Mouse (Mus musculus) limb, embryonic 13.5 days (tissue): ENCODE data around the gene Anapc15-ps. TPM values are rescaled to one million over a fixed set of nuclear protein-coding genes. Genes with fewer than 3 reads are reported as not detected.
A peak's percentile ranks its signal among the peaks of the same experiment; 100 is the strongest.
"Not testable (repeated sequence)": the region's sequence is repeated elsewhere in the genome, so short reads cannot be mapped to it uniquely, and the experiment has no call there.

Experiments
- ATAC-seq: fragments of 200-750 bp; cut with Nextera tagmentation; 2 replicates; pipeline ENCODE4 v1.8.0; 2017; ENCODE audit warnings: low read depth, moderate number of reproducible peaks, moderate TSS enrichment; ENCODE audit not compliant: low FRiP score
- H3K27ac ChIP-seq: fragments of 300-500 bp; sonication (generic); 2 replicates; pipeline ENCODE4 v1.5.1; 2015; ENCODE audit warnings: inconsistent platforms, mild to moderate bottlenecking, moderate library complexity
- H3K27me3 ChIP-seq: fragments of 300-500 bp; sonication (generic); 2 replicates; pipeline ENCODE4 v1.6.1; 2015; ENCODE audit warnings: mild to moderate bottlenecking, inconsistent platforms
- H3K36me3 ChIP-seq: fragments of 300-500 bp; sonication (generic); 2 replicates; pipeline ENCODE4 v1.6.1; 2015; ENCODE audit warnings: inconsistent platforms, mild to moderate bottlenecking, moderate library complexity
- H3K4me1 ChIP-seq: fragments of 300-500 bp; sonication (generic); 2 replicates; pipeline ENCODE4 v1.6.1; 2015; ENCODE audit warnings: inconsistent platforms
- H3K4me2 ChIP-seq: fragments of 300-500 bp; sonication (generic); replicated peaks from 2 replicates; pipeline ENCODE4 v1.6.1; 2015; ENCODE audit warnings: inconsistent platforms, mild to moderate bottlenecking, moderate library complexity
- H3K4me3 ChIP-seq: fragments of 300-500 bp; sonication (generic); 2 replicates; pipeline ENCODE4 v1.5.1; 2015; ENCODE audit warnings: moderate library complexity, mild to moderate bottlenecking, inconsistent platforms
- H3K9ac ChIP-seq: fragments of 300-500 bp; sonication (generic); 2 replicates; pipeline ENCODE4 v1.6.1; 2015; ENCODE audit warnings: mild to moderate bottlenecking, inconsistent platforms
- H3K9me3 ChIP-seq: fragments of 300-500 bp; sonication (generic); 2 replicates; pipeline ENCODE4 v1.6.1; 2016; ENCODE audit warnings: inconsistent platforms
- WGBS: fragments of 180-500 bp; shearing (Covaris S2); methylation state at CpG from one replicate; pipeline ENCODE4 v1.1.7; 2015; 5-methylcytosine and 5-hydroxymethylcytosine counted together
- polyA plus RNA-seq: library from polyadenylated mRNA; unstranded; fragments of >200 nt; fragmentation: Nextera tagmentation; extraction: Ambion mirVana; gene quantifications from 2 replicates; pipeline ENCODE4 v1.2.1, GENCODE M21; 2015

Anapc15-ps gene
- polyA plus RNA-seq, 1 experiment from 2014 or later: 0.43 TPM

GRCm38 (mm10) chr10:95639429-95639828 lies 33.8 kb downstream of the Anapc15-ps start:
- H3K9me3 ChIP-seq: no peaks in the 10 kb centered on the region
- no peak for ATAC-seq
- no peak overlapping the region for H3K4me2 ChIP-seq
- H3K27me3 ChIP-seq: no peaks in the 10 kb centered on the region
- no peak overlapping the region for H3K27ac ChIP-seq
- WGBS: 57% methylated on average over 5 of the region's 5 CpGs
- H3K4me3 ChIP-seq: no peak overlapping the region
- no peaks in the 10 kb centered on the region for H3K4me1 ChIP-seq
- no peaks in the 10 kb centered on the region for H3K36me3 ChIP-seq
- no peak overlapping the region for H3K9ac ChIP-seq

- H3K9ac ChIP-seq: no peak overlapping the region
- H3K27me3 ChIP-seq: no peaks in the 10 kb centered on the region
- H3K4me3 ChIP-seq: no peak overlapping the region
- H3K4me1 ChIP-seq: no peaks in the 10 kb centered on the region
- no peak overlapping the region for H3K4me2 ChIP-seq
- ATAC-seq: peak; percentile 36; the same call in 1 of the 2 replicates
- no peaks in the 10 kb centered on the region for H3K9me3 ChIP-seq
- WGBS: 88% methylated on average over 15 of the region's 15 CpGs
- H3K36me3 ChIP-seq: no peaks in the 10 kb centered on the region
- H3K27ac ChIP-seq: no peak overlapping the region
Measured at GRCm38 (mm10) chr10:95634751-95635150, 38.5 kb downstream of the Anapc15-ps start.

GRCm38 (mm10) chr10:95634261-95634660 lies 39.0 kb downstream of the Anapc15-ps start:
- 87% methylated on average over 9 of the region's 9 CpGs for WGBS
- H3K9me3 ChIP-seq: no peaks in the 10 kb centered on the region
- no peaks in the 10 kb centered on the region for H3K27me3 ChIP-seq
- no peak overlapping the region for H3K9ac ChIP-seq
- no peaks in the 10 kb centered on the region for H3K36me3 ChIP-seq
- ATAC-seq: no peak
- H3K4me2 ChIP-seq: no peak overlapping the region
- no peaks in the 10 kb centered on the region for H3K4me1 ChIP-seq
- H3K27ac ChIP-seq: no peak overlapping the region
- no peak overlapping the region for H3K4me3 ChIP-seq

GRCm38 (mm10) chr10:95631568-95631967 lies 41.7 kb downstream of the Anapc15-ps start:
- no peak for ATAC-seq
- Histone ChIP-seq H3K27me3 (no peaks in the 10 kb centered on the region), H3K4me2 (no peak overlapping the region), H3K4me1 (no peaks in the 10 kb centered on the region), H3K27ac (no peak overlapping the region), H3K4me3 (no peak overlapping the region), H3K36me3 (no peaks in the 10 kb centered on the region), H3K9me3 (no peaks in the 10 kb centered on the region), H3K9ac (no peak overlapping the region)
- 74% methylated on average over 2 of the region's 2 CpGs for WGBS

GRCm38 (mm10) chr10:95630726-95631345 lies 42.4 kb downstream of the Anapc15-ps start:
- Histone ChIP-seq H3K4me3 (no peak overlapping the region), H3K36me3 (no peaks in the 10 kb centered on the region), H3K27ac (no peak overlapping the region), H3K9ac (no peak overlapping the region), H3K9me3 (no peaks in the 10 kb centered on the region), H3K27me3 (no peaks in the 10 kb centered on the region), H3K4me1 (no peaks in the 10 kb centered on the region), H3K4me2 (no peak overlapping the region)
- WGBS: 85% methylated on average over 10 of the region's 10 CpGs
- ATAC-seq: no peak

- ATAC-seq, H3K4me2 ChIP-seq: not testable (repeated sequence)
Measured at GRCm38 (mm10) chr10:95630166-95630565, 43.1 kb downstream of the Anapc15-ps start.

GRCm38 (mm10) chr10:95628338-95628737 lies 44.9 kb downstream of the Anapc15-ps start:
- no peak for ATAC-seq
- no peaks in the 10 kb centered on the region for H3K36me3 ChIP-seq
- H3K9ac ChIP-seq: no peak overlapping the region
- no peak overlapping the region for H3K4me2 ChIP-seq
- no peak overlapping the region for H3K4me3 ChIP-seq
- WGBS: 28% methylated on average over 2 of the region's 2 CpGs
- no peaks in the 10 kb centered on the region for H3K27me3 ChIP-seq
- H3K9me3 ChIP-seq: no peaks in the 10 kb centered on the region
- H3K4me1 ChIP-seq: peaks cover 1% of the 10 kb centered on the region; the same call in 1 of the 2 replicates
- H3K27ac ChIP-seq: no peak overlapping the region

More at GRCm38 (mm10) chr10:95630166-95630565, 43.1 kb downstream of the Anapc15-ps start:
- H3K9ac ChIP-seq, H3K4me1 ChIP-seq, H3K4me3 ChIP-seq, H3K36me3 ChIP-seq, H3K9me3 ChIP-seq, H3K27me3 ChIP-seq, H3K27ac ChIP-seq: not testable (repeated sequence)
- WGBS: 76% methylated on average over 4 of the region's 4 CpGs

GRCm38 (mm10) chr10:95627381-95627780 lies 45.9 kb downstream of the Anapc15-ps start:
- Histone ChIP-seq H3K4me2 (no peak overlapping the region), H3K9ac (no peak overlapping the region), H3K9me3 (no peaks in the 10 kb centered on the region), H3K4me3 (no peak overlapping the region), H3K27me3 (no peaks in the 10 kb centered on the region), H3K27ac (no peak overlapping the region), H3K4me1 (peaks cover 5% of the 10 kb centered on the region; the same call in 1 of the 2 replicates), H3K36me3 (no peaks in the 10 kb centered on the region)
- ATAC-seq: no peak
- 88% methylated on average over 6 of the region's 6 CpGs for WGBS

- H3K27ac ChIP-seq: no peak overlapping the region
- H3K27me3 ChIP-seq: no peaks in the 10 kb centered on the region
- H3K9me3 ChIP-seq: no peaks in the 10 kb centered on the region
- peaks cover 5% of the 10 kb centered on the region; the same call in 1 of the 2 replicates for H3K4me1 ChIP-seq
- 83% methylated on average over 6 of the region's 6 CpGs for WGBS
- ATAC-seq: no peak
- no peak overlapping the region for H3K4me3 ChIP-seq
- no peak overlapping the region for H3K9ac ChIP-seq
- no peaks in the 10 kb centered on the region for H3K36me3 ChIP-seq
- no peak overlapping the region for H3K4me2 ChIP-seq
Measured at GRCm38 (mm10) chr10:95625300-95625699, 48.0 kb downstream of the Anapc15-ps start.

GRCm38 (mm10) chr10:95624007-95624406 lies 49.2 kb downstream of the Anapc15-ps start:
- ATAC-seq: no peak
- Histone ChIP-seq H3K4me2 (no peak overlapping the region), H3K27ac (no peak overlapping the region), H3K4me3 (no peak overlapping the region), H3K4me1 (peaks cover 5% of the 10 kb centered on the region; the same call in 1 of the 2 replicates), H3K9ac (no peak overlapping the region), H3K36me3 (no peaks in the 10 kb centered on the region), H3K9me3 (no peaks in the 10 kb centered on the region), H3K27me3 (no peaks in the 10 kb centered on the region)
- WGBS: 68% methylated on average over 5 of the region's 5 CpGs

- no peak overlapping the region for H3K27ac ChIP-seq
- H3K4me2 ChIP-seq: no peak overlapping the region
- no peak overlapping the region for H3K4me3 ChIP-seq
- WGBS: 66% methylated on average over 4 of the region's 4 CpGs
- no peak overlapping the region for H3K9ac ChIP-seq
- peaks cover 5% of the 10 kb centered on the region; the same call in 1 of the 2 replicates for H3K4me1 ChIP-seq
- no peaks in the 10 kb centered on the region for H3K27me3 ChIP-seq
- no peaks in the 10 kb centered on the region for H3K9me3 ChIP-seq
- no peaks in the 10 kb centered on the region for H3K36me3 ChIP-seq
- no peak for ATAC-seq
Measured at GRCm38 (mm10) chr10:95623518-95623905, 49.7 kb downstream of the Anapc15-ps start.
